Mouse (Mus musculus): ENCODE measurements around the gene P2ry13. TPM values are rescaled to one million over a fixed set of nuclear protein-coding genes. Genes with fewer than 3 reads are reported as not detected.

Gene P2ry13
- polyA plus RNA-seq (2015; fragmentation: Nextera tagmentation; extraction: Ambion mirVana): 1.5 and 1.7 TPM in 2 replicates

- Histone ChIP-seq H3K9me3 (no peaks in the 10 kb centered on the region), H3K9ac (replicated peaks) (no peak within 1 kb of the TSS), H3K27me3 (no peaks in the 10 kb centered on the region), H3K4me1 (no peaks in the 10 kb centered on the region), H3K4me3 (no peak within 1 kb of the TSS), H3K4me2 (replicated peaks) (no peak within 1 kb of the TSS), H3K36me3 (no peaks in the 10 kb centered on the region), H3K27ac (replicated peaks) (no peak within 1 kb of the TSS)
- ATAC-seq (replicated peaks): no peak
- 95% methylated on average over 6 of the region's 6 CpGs for WGBS
These were observed at the start of gene P2ry13 for GRCm38 (mm10) chr3:59210727-59211126. P2ry13 (minus strand) TSS chr3:59210882.

- H3K9ac ChIP-seq (replicated peaks): no peak overlapping the region
- no peak overlapping the region for H3K4me3 ChIP-seq
- H3K27me3 ChIP-seq: no peaks in the 10 kb centered on the region
- H3K9me3 ChIP-seq: no peaks in the 10 kb centered on the region
- H3K4me1 ChIP-seq: peaks cover 11% of the 10 kb centered on the region; the same call in 1 of the 2 replicates
- no peaks in the 10 kb centered on the region for H3K36me3 ChIP-seq
- WGBS: 86% methylated on average over 20 of the region's 20 CpGs
- no peak overlapping the region for H3K4me2 ChIP-seq (replicated peaks)
- H3K27ac ChIP-seq (replicated peaks): no peak overlapping the region
- no peak for ATAC-seq (replicated peaks)
These were observed 47.3 kb upstream of the P2ry13 start for GRCm38 (mm10) chr3:59257740-59258664.

GRCm38 (mm10) chr3:59250454-59250853, 39.8 kb upstream of the P2ry13 start:
- Histone ChIP-seq H3K9ac (replicated peaks) (no peak overlapping the region), H3K27ac (replicated peaks) (no peak overlapping the region), H3K4me1 (no peaks in the 10 kb centered on the region), H3K36me3 (no peaks in the 10 kb centered on the region), H3K27me3 (no peaks in the 10 kb centered on the region), H3K4me3 (no peak overlapping the region), H3K4me2 (replicated peaks) (no peak overlapping the region), H3K9me3 (no peaks in the 10 kb centered on the region)
- WGBS: 93% methylated on average over 1 of the region's 1 CpGs
- no peak for ATAC-seq (replicated peaks)

GRCm38 (mm10) chr3:59248031-59248430, 37.3 kb upstream of the P2ry13 start:
- no peak for ATAC-seq (replicated peaks)
- Histone ChIP-seq H3K36me3 (no peaks in the 10 kb centered on the region), H3K27me3 (no peaks in the 10 kb centered on the region), H3K4me2 (replicated peaks) (no peak overlapping the region), H3K9ac (replicated peaks) (no peak overlapping the region), H3K9me3 (no peaks in the 10 kb centered on the region), H3K27ac (replicated peaks) (no peak overlapping the region), H3K4me1 (no peaks in the 10 kb centered on the region), H3K4me3 (no peak overlapping the region)
- WGBS: 87% methylated on average over 6 of the region's 6 CpGs

- H3K9ac ChIP-seq (replicated peaks): no peak overlapping the region
- H3K4me2 ChIP-seq (replicated peaks): no peak overlapping the region
- no peak for ATAC-seq (replicated peaks)
- 77% methylated on average over 6 of the region's 6 CpGs for WGBS
- H3K4me3 ChIP-seq: no peak overlapping the region
- H3K9me3 ChIP-seq: no peaks in the 10 kb centered on the region
- no peaks in the 10 kb centered on the region for H3K4me1 ChIP-seq
- no peak overlapping the region for H3K27ac ChIP-seq (replicated peaks)
- no peaks in the 10 kb centered on the region for H3K36me3 ChIP-seq
- H3K27me3 ChIP-seq: no peaks in the 10 kb centered on the region
These were observed 32.7 kb upstream of the P2ry13 start for GRCm38 (mm10) chr3:59243384-59243783.

GRCm38 (mm10) chr3:59234878-59235277, 24.2 kb upstream of the P2ry13 start:
- no peak for ATAC-seq (replicated peaks)
- H3K9me3 ChIP-seq: no peaks in the 10 kb centered on the region
- WGBS: 81% methylated on average over 5 of the region's 5 CpGs
- H3K4me3 ChIP-seq: no peak overlapping the region
- no peak overlapping the region for H3K27ac ChIP-seq (replicated peaks)
- no peaks in the 10 kb centered on the region for H3K27me3 ChIP-seq
- no peak overlapping the region for H3K4me2 ChIP-seq (replicated peaks)
- H3K4me1 ChIP-seq: no peaks in the 10 kb centered on the region
- no peaks in the 10 kb centered on the region for H3K36me3 ChIP-seq
- H3K9ac ChIP-seq (replicated peaks): no peak overlapping the region

- Histone ChIP-seq H3K4me3 (no peak overlapping the region), H3K36me3 (no peaks in the 10 kb centered on the region), H3K27me3 (no peaks in the 10 kb centered on the region), H3K9ac (replicated peaks) (no peak overlapping the region), H3K27ac (replicated peaks) (no peak overlapping the region), H3K4me1 (no peaks in the 10 kb centered on the region), H3K4me2 (replicated peaks) (no peak overlapping the region), H3K9me3 (no peaks in the 10 kb centered on the region)
- WGBS: 61% methylated on average over 3 of the region's 3 CpGs
- no peak for ATAC-seq (replicated peaks)
These were observed 20.2 kb upstream of the P2ry13 start for GRCm38 (mm10) chr3:59230912-59231311.

GRCm38 (mm10) chr3:59228730-59229551, 18.3 kb upstream of the P2ry13 start:
- H3K36me3 ChIP-seq: no peaks in the 10 kb centered on the region
- no peak overlapping the region for H3K4me2 ChIP-seq (replicated peaks)
- WGBS: 77% methylated on average over 10 of the region's 10 CpGs
- H3K9ac ChIP-seq (replicated peaks): no peak overlapping the region
- H3K27ac ChIP-seq (replicated peaks): no peak overlapping the region
- no peak for ATAC-seq (replicated peaks)
- no peak overlapping the region for H3K4me3 ChIP-seq
- H3K4me1 ChIP-seq: no peaks in the 10 kb centered on the region
- H3K27me3 ChIP-seq: no peaks in the 10 kb centered on the region
- H3K9me3 ChIP-seq: no peaks in the 10 kb centered on the region

- Histone ChIP-seq H3K9me3 (no peaks in the 10 kb centered on the region), H3K4me1 (no peaks in the 10 kb centered on the region)
These were observed 17.0 kb upstream of the P2ry13 start for GRCm38 (mm10) chr3:59227696-59228095.

GRCm38 (mm10) chr3:59225411-59225810, 14.7 kb upstream of the P2ry13 start:
- H3K27me3 ChIP-seq: no peaks in the 10 kb centered on the region
- no peak for ATAC-seq (replicated peaks)

More at GRCm38 (mm10) chr3:59227696-59228095, 17.0 kb upstream of the P2ry13 start:
- Histone ChIP-seq H3K27ac (replicated peaks) (no peak overlapping the region), H3K9ac (replicated peaks) (no peak overlapping the region), H3K4me2 (replicated peaks) (no peak overlapping the region), H3K4me3 (no peak overlapping the region), H3K36me3 (no peaks in the 10 kb centered on the region), H3K27me3 (no peaks in the 10 kb centered on the region)
- WGBS: 98% methylated on average over 9 of the region's 9 CpGs
- no peak for ATAC-seq (replicated peaks)

GRCm38 (mm10) chr3:59222303-59222702, 11.6 kb upstream of the P2ry13 start:
- H3K27me3 ChIP-seq: no peaks in the 10 kb centered on the region
- H3K27ac ChIP-seq (replicated peaks): no peak overlapping the region
- H3K9me3 ChIP-seq: no peaks in the 10 kb centered on the region
- H3K9ac ChIP-seq (replicated peaks): no peak overlapping the region
- WGBS: 87% methylated on average over 2 of the region's 2 CpGs
- no peak overlapping the region for H3K4me2 ChIP-seq (replicated peaks)
- no peak overlapping the region for H3K4me3 ChIP-seq
- ATAC-seq (replicated peaks): no peak
- H3K36me3 ChIP-seq: no peaks in the 10 kb centered on the region
- no peaks in the 10 kb centered on the region for H3K4me1 ChIP-seq

More at GRCm38 (mm10) chr3:59225411-59225810, 14.7 kb upstream of the P2ry13 start:
- Histone ChIP-seq H3K9me3 (no peaks in the 10 kb centered on the region), H3K4me3 (no peak overlapping the region), H3K4me1 (no peaks in the 10 kb centered on the region), H3K36me3 (no peaks in the 10 kb centered on the region), H3K4me2 (replicated peaks) (no peak overlapping the region), H3K27ac (replicated peaks) (no peak overlapping the region), H3K9ac (replicated peaks) (no peak overlapping the region)

- H3K36me3 ChIP-seq: no peaks in the 10 kb centered on the region
- no peaks in the 10 kb centered on the region for H3K4me1 ChIP-seq
- no peak overlapping the region for H3K4me3 ChIP-seq
- no peak overlapping the region for H3K4me2 ChIP-seq (replicated peaks)
- H3K9ac ChIP-seq (replicated peaks): no peak overlapping the region
- H3K27ac ChIP-seq (replicated peaks): no peak overlapping the region
- no peak for ATAC-seq (replicated peaks)
- WGBS: 86% methylated on average over 2 of the region's 2 CpGs
- H3K27me3 ChIP-seq: no peaks in the 10 kb centered on the region
- H3K9me3 ChIP-seq: no peaks in the 10 kb centered on the region
These were observed 8.6 kb upstream of the P2ry13 start for GRCm38 (mm10) chr3:59219326-59219725.
